Mouse (Mus musculus) urinary bladder, postnatal 4 days (tissue): ENCODE results near the gene Ncam1.

Source experiments
- DNase-seq, 2 experiments: peaks; one replicate each; pipeline ENCODE4 v3.0.0; 2021 to 2022; ENCODE audit warnings: low spot score in 2 of 2

Gene Ncam1

DNA sequence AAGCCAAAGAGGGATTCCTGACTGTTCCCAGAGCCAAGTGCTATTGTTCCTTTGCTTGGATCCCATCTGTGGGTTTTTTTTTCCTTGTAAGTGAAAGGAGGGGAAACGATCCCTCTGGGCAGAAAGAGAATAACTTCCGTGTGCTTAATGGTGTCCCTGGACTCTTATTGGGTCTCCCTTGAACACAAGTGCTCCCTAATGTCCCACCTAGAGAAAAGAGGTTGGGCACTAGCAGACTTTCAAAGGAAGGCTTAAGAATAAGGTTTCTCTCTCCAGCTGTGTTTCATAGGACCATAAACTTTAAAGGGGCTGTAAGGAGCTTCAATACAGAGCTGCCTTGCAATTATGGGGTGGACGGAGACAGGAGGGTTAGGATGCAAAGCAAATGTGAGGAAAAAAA lies 119.5 kb downstream of the Ncam1 start:
- no peak for DNase-seq

DNA sequence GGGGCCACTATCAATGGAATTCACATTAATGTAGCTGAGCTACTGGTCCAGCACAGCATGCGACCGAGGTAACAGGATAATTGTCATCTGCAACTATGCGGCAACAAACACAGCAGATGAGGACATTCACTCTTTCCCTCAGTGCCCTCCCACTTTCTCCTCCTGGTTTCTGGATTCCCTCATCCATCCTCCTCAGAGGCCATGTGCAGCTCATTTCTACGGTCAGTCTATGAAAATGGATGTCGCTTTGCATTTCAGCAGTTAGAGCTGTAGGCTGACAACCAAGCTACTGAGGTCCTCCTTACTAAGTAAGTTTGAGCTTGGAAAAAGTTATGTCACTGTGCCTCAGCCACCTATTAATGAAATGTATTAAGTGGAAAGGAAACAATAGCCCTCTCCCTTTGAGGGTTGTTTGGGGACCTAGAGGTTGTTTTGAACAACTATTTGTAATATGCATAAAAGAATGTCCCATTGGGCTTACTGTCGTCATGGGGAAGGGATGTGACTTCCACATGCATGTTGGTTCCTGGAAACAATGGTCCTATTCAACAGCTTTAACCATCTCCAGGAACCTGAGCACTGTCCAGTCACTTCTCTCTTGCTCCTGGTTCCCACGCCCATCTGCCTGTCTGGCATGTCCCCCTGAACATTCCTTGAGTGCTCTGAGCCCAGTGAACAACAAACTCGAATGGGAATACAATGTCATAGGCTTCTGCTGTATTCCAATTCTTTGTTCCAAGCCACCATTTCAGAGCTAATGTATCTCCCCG lies 122.8 kb downstream of the Ncam1 start:
- DNase-seq: no peak

DNA sequence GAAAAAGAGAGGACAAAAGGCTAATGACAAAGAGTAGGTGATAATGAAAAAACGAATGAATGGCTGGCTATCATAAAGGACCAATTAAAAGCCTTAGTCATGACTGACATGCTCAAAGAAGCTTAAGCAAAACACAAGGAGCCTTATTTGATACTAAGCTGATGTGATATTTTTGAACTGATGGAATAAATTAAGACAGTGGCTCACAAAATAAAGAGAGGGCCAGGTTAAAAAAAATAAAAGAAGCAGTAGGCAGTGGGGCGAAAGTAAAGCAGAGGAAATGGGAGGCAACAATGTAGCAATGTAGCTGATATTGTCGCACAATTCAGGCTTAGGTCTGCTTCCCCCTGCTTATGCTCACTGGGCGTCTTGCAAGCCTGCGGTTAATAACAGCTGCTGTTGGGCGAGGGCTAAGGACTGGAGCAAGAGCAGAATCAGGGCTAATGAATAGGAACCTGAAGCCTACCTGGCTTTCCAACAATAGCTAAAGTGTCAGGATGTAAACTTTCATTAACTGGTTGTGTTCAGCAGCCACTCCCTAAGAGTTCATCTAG lies 126.0 kb downstream of the Ncam1 start:
- no peak for DNase-seq

GRCm38 (mm10) chr9:49667066-49667465 lies 131.7 kb downstream of the Ncam1 start:
- DNase-seq: no peak

- no peak for DNase-seq
These were observed 133.4 kb downstream of the Ncam1 start for GRCm38 (mm10) chr9:49665361-49665760.

DNA sequence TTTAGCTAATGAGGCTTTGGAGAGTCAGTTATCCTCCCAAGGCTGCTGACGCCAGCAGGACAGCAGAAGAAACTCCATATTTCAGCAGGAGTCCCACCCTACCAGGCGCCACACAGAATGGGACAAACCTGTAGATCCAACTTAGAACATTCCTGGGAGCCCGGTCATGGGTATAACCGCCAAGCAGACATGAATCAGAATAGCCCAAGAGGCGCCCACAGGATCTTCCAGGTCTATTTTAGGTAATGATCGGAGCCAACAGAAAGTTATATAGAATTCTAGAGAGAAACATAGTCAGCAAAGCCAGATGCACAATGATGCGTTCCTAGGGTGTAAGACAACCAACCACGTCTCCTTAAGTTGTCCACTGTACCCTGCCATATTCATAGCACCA lies 134.8 kb downstream of the Ncam1 start:
- no peak for DNase-seq

DNA sequence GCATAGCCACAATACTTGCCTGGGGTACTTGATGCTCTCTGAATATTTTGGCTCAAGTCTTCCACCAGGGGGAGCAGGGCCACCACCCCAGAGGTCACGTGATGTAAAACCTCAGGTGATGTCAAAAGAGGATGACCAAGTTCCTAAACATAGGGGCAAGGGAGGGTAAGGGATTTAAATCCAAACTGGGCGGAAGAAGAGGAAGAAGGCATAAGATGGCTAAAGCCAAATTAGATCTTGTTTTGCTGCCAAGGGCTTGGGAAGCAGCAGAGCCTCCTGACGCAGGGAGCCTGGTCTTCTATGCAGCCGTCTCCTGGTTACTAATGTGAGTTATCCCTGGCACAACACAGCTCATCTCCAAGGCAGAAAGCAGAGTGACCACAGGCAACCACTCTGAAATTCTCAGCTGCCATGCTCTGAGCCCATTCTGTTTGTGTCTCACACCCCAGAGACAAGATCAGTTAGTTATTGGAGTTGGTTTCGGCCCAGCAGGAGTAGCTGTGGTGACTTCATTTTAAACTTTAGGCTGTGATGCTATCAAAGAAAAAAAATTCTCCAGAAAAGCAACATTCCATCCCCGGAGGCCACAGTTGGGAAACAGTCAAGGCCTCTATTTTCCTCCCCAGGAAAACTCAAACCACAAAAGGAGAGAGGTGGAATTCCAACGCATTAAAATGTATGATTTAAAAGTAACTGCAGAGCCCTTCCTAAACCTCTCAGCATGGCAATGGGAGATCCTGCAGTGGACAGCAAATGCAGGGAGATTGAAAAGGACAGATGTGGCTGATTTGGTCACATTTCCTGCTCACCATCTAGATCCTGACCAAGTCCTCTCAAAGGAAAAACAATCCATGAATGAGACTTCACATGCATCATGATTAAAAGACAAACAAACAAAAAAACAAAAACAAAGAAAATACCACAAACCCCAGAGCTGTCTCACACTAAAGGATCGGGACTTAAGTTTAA lies 135.5 kb downstream of the Ncam1 start:
- no peak for DNase-seq

DNA sequence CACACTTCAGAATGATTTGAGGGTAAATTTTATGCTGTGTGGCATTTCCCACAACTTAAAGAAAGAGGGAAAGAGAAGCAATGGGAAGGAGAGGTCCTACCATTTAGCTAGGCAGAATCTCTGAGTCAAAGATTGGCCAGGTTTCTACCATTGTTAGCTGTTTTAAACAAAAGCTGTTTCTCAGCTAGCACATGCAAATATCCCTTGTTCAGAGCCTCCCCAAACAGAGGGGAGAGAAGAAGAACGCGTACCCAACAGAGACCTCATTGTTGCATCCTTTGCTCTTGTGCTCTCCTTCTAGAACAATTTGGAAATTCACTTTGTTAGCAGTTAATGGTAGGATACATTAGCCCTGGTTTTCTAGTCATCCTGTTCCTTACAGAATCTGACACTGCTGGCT lies 137.2 kb downstream of the Ncam1 start:
- no peak for DNase-seq

DNA sequence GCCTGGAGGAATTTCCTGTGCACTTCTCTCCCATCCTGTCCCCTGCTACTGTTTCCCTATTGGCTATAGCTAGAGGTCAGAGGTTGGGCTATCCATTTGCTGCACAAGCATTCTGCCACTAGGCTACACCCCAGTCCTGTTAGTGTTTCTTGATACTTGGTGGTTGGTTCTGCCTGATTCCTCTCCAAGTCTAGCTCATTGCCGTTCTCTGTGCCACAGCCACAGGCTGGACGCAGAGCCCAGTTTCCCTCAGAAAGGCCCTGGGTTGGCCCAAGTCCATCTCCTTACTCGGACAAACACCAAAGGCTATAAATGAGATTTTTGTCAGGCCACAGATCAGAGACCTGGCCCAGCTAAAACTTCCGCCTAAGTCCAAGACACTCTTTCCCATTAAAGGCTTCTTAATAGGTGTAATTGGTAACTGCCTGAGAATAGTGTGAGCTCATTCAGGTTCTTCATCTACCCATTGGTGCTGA lies 140.3 kb downstream of the Ncam1 start:
- DNase-seq: no peak

GRCm38 (mm10) chr9:49654470-49654869 lies 144.3 kb downstream of the Ncam1 start:
- DNase-seq: no peak

GRCm38 (mm10) chr9:49653478-49654245 lies 145.1 kb downstream of the Ncam1 start:
- DNase-seq: no peak

DNA sequence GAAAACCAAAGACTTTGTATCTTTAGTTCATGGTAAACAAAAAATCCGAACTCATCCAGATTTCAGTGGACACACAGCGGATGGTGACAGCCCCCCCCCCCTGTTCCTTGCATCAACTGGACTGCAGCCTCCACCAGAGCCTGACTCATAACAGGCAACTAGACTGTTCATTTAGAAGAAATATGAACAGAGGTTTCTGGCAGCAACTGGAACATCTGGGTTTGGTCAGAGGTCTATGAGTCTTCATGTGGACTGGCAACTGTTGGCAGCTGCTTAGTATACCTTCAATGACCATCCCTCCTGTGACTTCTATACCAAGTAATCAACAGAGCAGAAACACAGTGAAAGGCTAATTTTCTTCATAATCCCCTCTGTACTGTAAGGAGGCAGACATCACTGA lies 154.4 kb downstream of the Ncam1 start:
- no peak for DNase-seq

GRCm38 (mm10) chr9:49640764-49641163 lies 158.0 kb downstream of the Ncam1 start:
- DNase-seq: no peak

DNA sequence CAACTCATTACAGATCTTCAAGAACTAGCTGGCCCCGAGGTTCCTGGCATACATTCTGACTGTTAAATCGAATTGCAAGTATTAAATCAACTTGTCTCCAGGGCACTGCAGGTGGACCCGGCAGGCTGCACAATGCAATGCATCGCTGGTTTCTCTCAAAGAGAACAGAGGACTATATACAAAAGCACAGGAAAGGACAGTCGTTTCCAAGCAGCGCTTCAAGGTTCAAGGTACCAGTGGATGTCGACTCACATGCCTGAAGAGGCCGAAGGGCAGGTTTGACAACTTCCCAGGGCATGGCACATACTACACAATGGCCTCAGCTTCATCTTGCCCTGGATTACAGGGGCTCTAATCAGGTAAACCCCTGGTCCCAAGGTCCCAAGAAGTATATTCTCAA lies 158.6 kb downstream of the Ncam1 start:
- DNase-seq: no peak

- DNase-seq: no peak
These were observed 160.8 kb downstream of the Ncam1 start for GRCm38 (mm10) chr9:49637955-49638354.

GRCm38 (mm10) chr9:49635668-49636326 lies 162.9 kb downstream of the Ncam1 start:
- no peak for DNase-seq

DNA sequence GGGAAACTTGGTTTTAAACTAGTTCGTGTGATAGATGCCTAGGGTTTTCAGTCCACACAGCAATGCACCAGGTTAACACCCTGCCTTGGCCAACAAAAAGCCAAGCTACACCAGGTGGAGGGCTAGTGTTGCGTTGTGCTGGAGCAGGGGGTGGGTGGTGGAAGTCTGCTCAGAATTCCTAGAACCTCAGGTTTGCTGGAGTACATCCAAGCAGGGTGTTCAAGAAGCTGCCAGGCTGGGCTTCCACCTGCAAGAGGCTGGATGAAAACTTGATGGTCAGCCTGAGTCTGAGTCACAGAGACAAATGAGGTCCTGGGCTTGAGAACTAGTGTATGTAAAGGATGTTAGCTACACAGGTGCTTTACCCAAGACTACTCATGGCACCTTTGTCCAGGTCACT lies 166.1 kb downstream of the Ncam1 start:
- DNase-seq: no peak

- DNase-seq: no peak
These were observed 168.4 kb downstream of the Ncam1 start for GRCm38 (mm10) chr9:49630336-49630735.

DNA sequence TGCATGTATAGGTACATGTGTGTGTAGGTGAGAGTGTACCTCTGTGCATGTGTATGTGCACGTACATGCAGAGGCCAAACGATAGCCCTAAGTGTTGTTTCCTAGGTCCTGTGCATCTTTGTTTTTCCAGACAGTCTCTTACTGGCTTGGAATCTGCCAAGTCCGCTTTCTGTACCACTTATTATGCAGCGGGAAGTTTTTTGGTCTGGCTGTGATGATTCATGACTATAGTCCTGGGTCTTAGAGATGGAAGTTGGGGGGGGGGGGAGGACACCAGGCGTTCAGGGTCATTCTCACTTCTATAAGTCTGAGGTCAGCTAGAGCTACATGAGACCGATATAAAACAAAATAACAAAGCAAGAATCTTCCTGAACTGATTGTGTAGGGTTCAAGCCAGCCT lies 173.8 kb downstream of the Ncam1 start:
- DNase-seq: no peak

DNA sequence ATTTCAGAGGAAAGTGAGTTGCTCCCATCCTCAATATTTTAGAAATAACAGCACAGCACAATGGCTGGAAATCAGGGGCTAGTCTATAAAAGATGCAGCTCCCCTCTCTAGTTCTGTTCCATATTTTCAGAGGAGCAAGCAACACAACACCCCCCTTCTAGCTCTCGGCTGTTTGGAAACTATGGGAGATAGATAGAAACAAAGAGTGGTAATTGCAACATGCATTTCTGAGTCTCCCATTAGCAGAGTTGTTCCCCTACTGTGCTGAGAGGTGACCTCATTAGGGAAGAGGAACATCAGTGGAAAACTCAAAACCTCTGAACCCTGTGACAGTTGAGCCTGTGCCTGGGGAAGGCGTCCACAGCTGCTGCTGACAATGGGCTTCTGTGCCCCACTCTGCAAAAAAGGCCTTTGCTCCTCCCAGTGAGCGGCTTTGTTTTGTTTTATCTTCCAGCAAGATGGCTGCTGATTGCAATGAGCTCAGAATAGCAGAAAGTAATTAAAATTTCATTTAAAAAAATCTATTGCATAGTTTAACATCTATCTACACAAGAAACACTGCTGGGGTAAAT lies 174.7 kb downstream of the Ncam1 start:
- no peak for DNase-seq
